Mouse (Mus musculus) limb, embryonic 12.5 days (tissue): ENCODE measurements around the gene Hoxc10. TPM values are rescaled to one million over a fixed set of nuclear protein-coding genes. Genes with fewer than 3 reads are reported as not detected.

ENCODE experiments used
- ATAC-seq: fragments of 200-750 bp; cut with Nextera tagmentation; 2 replicates; pipeline ENCODE4 v1.8.0; 2017; ENCODE audit warnings: low read depth, moderate TSS enrichment; ENCODE audit not compliant: insufficient number of reproducible peaks, insufficient read depth, low FRiP score, low TSS enrichment
- H3K27ac ChIP-seq: fragments of 300-500 bp; sonication (generic); 2 replicates; pipeline ENCODE4 v1.5.1; 2016; ENCODE audit warnings: mild to moderate bottlenecking, moderate library complexity
- H3K27me3 ChIP-seq: fragments of 300-500 bp; sonication (generic); 2 replicates; pipeline ENCODE4 v1.6.1; 2016; ENCODE audit warnings: mild to moderate bottlenecking, moderate library complexity
- H3K36me3 ChIP-seq: fragments of 300-500 bp; sonication (generic); 2 replicates; pipeline ENCODE4 v1.6.1; 2016; ENCODE audit warnings: mild to moderate bottlenecking, moderate library complexity
- H3K4me1 ChIP-seq: fragments of 300-500 bp; sonication (generic); replicated peaks from 2 replicates; pipeline ENCODE4 v1.6.1; 2016
- H3K4me2 ChIP-seq: fragments of 300-500 bp; sonication (generic); 2 replicates; pipeline ENCODE4 v1.6.1; 2016; ENCODE audit warnings: mild to moderate bottlenecking, moderate library complexity
- H3K4me3 ChIP-seq: fragments of 300-500 bp; sonication (generic); replicated peaks from 2 replicates; pipeline ENCODE4 v1.5.1; 2016; ENCODE audit warnings: mild to moderate bottlenecking
- H3K9ac ChIP-seq: fragments of 300-500 bp; sonication (generic); replicated peaks from 2 replicates; pipeline ENCODE4 v1.6.1; 2016; ENCODE audit warnings: mild to moderate bottlenecking, moderate library complexity
- H3K9me3 ChIP-seq: fragments of 300-500 bp; sonication (generic); 2 replicates; pipeline ENCODE4 v1.6.1; 2016; ENCODE audit warnings: mild to moderate bottlenecking, moderate library complexity
- WGBS: fragments of 180-500 bp; shearing (Covaris S2); methylation state at CpG from one replicate; pipeline ENCODE4 v1.1.7; 2016; 5-methylcytosine and 5-hydroxymethylcytosine counted together
- polyA plus RNA-seq: library from polyadenylated mRNA; unstranded; fragments of >200 nt; fragmentation: Nextera tagmentation; extraction: Ambion mirVana; gene quantifications from 2 replicates; pipeline ENCODE4 v1.2.1, GENCODE M21; 2016

Gene Hoxc10
- polyA plus RNA-seq, 1 experiment from 2014 or later = 21.2 TPM

GRCm38 (mm10) chr15:102947276-102947675 is 19.3 kb upstream of the Hoxc10 start:
- H3K4me3 ChIP-seq = peak overlapping the region; percentile 30
- H3K4me2 ChIP-seq = peak overlapping the region; percentile 51
- H3K4me1 ChIP-seq = peaks cover 26% of the 10 kb centered on the region
- no peaks in the 10 kb centered on the region for H3K36me3 ChIP-seq
- H3K9ac ChIP-seq = peak overlapping the region; percentile 48; the same call in 1 of the 2 replicates
- H3K27me3 ChIP-seq = peaks cover 89% of the 10 kb centered on the region
- WGBS = 2% methylated on average over 9 of the region's 9 CpGs
- ATAC-seq = no peak
- H3K27ac ChIP-seq = peak overlapping the region; percentile 75
- H3K9me3 ChIP-seq = no peaks in the 10 kb centered on the region

GRCm38 (mm10) chr15:102948842-102949241 is 17.8 kb upstream of the Hoxc10 start:
- H3K9ac ChIP-seq = 0 out of 2 replicates have a peak overlapping the region, but pooled peaks have one; percentile 27
- H3K4me2 ChIP-seq = peak overlapping the region; percentile 51
- H3K27me3 ChIP-seq = peaks cover 88% of the 10 kb centered on the region
- no peaks in the 10 kb centered on the region for H3K36me3 ChIP-seq
- H3K27ac ChIP-seq = peak overlapping the region; percentile 86
- H3K4me3 ChIP-seq = peak overlapping the region; percentile 30
- 10% methylated on average over 2 of the region's 2 CpGs for WGBS
- ATAC-seq = no peak
- no peaks in the 10 kb centered on the region for H3K9me3 ChIP-seq
- H3K4me1 ChIP-seq = peaks cover 23% of the 10 kb centered on the region

- H3K4me2 ChIP-seq = peak overlapping the region; percentile 51
- no peaks in the 10 kb centered on the region for H3K36me3 ChIP-seq
- ATAC-seq = 0 out of 2 replicates have a peak, but pooled peaks have one; percentile 16
- peaks cover 29% of the 10 kb centered on the region for H3K4me1 ChIP-seq
- H3K9me3 ChIP-seq = no peaks in the 10 kb centered on the region
- peak overlapping the region; percentile 86 for H3K27ac ChIP-seq
- H3K4me3 ChIP-seq = peak overlapping the region; percentile 27
- peak overlapping the region; percentile 57 for H3K9ac ChIP-seq
- H3K27me3 ChIP-seq = peaks cover 94% of the 10 kb centered on the region
- 2% methylated on average over 20 of the region's 20 CpGs for WGBS
Observed at GRCm38 (mm10) chr15:102949696-102950095, 16.9 kb upstream of the Hoxc10 start.

GRCm38 (mm10) chr15:102950877-102951276 is 15.7 kb upstream of the Hoxc10 start:
- Histone ChIP-seq H3K4me1 (peaks cover 37% of the 10 kb centered on the region), H3K9ac (peak overlapping the region; percentile 57), H3K9me3 (no peaks in the 10 kb centered on the region), H3K27ac (peak overlapping the region; percentile 79), H3K36me3 (no peaks in the 10 kb centered on the region), H3K27me3 (peaks cover 95% of the 10 kb centered on the region), H3K4me3 (peak overlapping the region; percentile 27), H3K4me2 (peak overlapping the region; percentile 51)
- WGBS = 7% methylated on average over 2 of the region's 2 CpGs
- no peak for ATAC-seq

GRCm38 (mm10) chr15:102953561-102953960 is 13.0 kb upstream of the Hoxc10 start:
- H3K9ac ChIP-seq = peak overlapping the region; percentile 81; the same call in 1 of the 2 replicates
- peaks cover 62% of the 10 kb centered on the region for H3K4me1 ChIP-seq

GRCm38 (mm10) chr15:102954192-102955006 is 12.2 kb upstream of the Hoxc10 start, which contains the start of gene Hoxc11:
Gene Hoxc11, plus strand, starts transcription at chr15:102954427.
- H3K27ac ChIP-seq = peak within 1 kb of the TSS; percentile 89
- H3K4me3 ChIP-seq = peak within 1 kb of the TSS; percentile 55

More at GRCm38 (mm10) chr15:102953561-102953960, 13.0 kb upstream of the Hoxc10 start:
- Histone ChIP-seq H3K27me3 (peaks cover 95% of the 10 kb centered on the region), H3K4me2 (peak overlapping the region; percentile 60), H3K36me3 (no peaks in the 10 kb centered on the region), H3K4me3 (peak overlapping the region; percentile 55), H3K9me3 (no peaks in the 10 kb centered on the region), H3K27ac (peak overlapping the region; percentile 89)
- ATAC-seq = no peak
- under 1% methylated on average over 6 of the region's 6 CpGs for WGBS

GRCm38 (mm10) chr15:102955007-102955382 is 11.6 kb upstream of the Hoxc10 start:
- Histone ChIP-seq H3K9ac (peak overlapping the region; percentile 81), H3K4me1 (peaks cover 71% of the 10 kb centered on the region), H3K4me3 (peak overlapping the region; percentile 55), H3K27me3 (peaks cover 87% of the 10 kb centered on the region), H3K36me3 (no peaks in the 10 kb centered on the region), H3K9me3 (no peaks in the 10 kb centered on the region), H3K4me2 (peak overlapping the region; percentile 60), H3K27ac (peak overlapping the region; percentile 89)
- WGBS = under 1% methylated on average over 28 of the region's 28 CpGs
- ATAC-seq = no peak

More at GRCm38 (mm10) chr15:102954192-102955006, 12.2 kb upstream of the Hoxc10 start, which contains the start of gene Hoxc11:
- Histone ChIP-seq H3K4me1 (peaks cover 68% of the 10 kb centered on the region), H3K4me2 (peak within 1 kb of the TSS; percentile 60), H3K9ac (peak within 1 kb of the TSS; percentile 81), H3K27me3 (peaks cover 87% of the 10 kb centered on the region), H3K36me3 (no peaks in the 10 kb centered on the region), H3K9me3 (no peaks in the 10 kb centered on the region)
- ATAC-seq = no peak
- under 1% methylated on average over 56 of the region's 57 CpGs for WGBS

- H3K4me2 ChIP-seq = peak overlapping the region; percentile 60
- ATAC-seq = no peak
- peak overlapping the region; percentile 89 for H3K27ac ChIP-seq
- WGBS = 1% methylated on average over 40 of the region's 40 CpGs
- H3K9ac ChIP-seq = peak overlapping the region; percentile 81
- H3K9me3 ChIP-seq = no peaks in the 10 kb centered on the region
- peak overlapping the region; percentile 55 for H3K4me3 ChIP-seq
- peaks cover 71% of the 10 kb centered on the region for H3K4me1 ChIP-seq
- H3K27me3 ChIP-seq = peaks cover 87% of the 10 kb centered on the region
- H3K36me3 ChIP-seq = no peaks in the 10 kb centered on the region
Observed at GRCm38 (mm10) chr15:102955833-102956640, 10.6 kb upstream of the Hoxc10 start.

- Histone ChIP-seq H3K4me2 (peak overlapping the region; percentile 60), H3K4me3 (peak overlapping the region; percentile 55)
- 2% methylated on average over 12 of the region's 12 CpGs for WGBS
Observed at GRCm38 (mm10) chr15:102956906-102957305, 9.7 kb upstream of the Hoxc10 start.

GRCm38 (mm10) chr15:102959663-102960191 is 6.9 kb upstream of the Hoxc10 start:
- under 1% methylated on average over 13 of the region's 13 CpGs for WGBS
- Histone ChIP-seq H3K27me3 (peaks cover 81% of the 10 kb centered on the region), H3K4me1 (peaks cover 70% of the 10 kb centered on the region), H3K9ac (peak overlapping the region; percentile 48), H3K4me3 (peak overlapping the region; percentile 26), H3K36me3 (no peaks in the 10 kb centered on the region), H3K9me3 (no peaks in the 10 kb centered on the region), H3K27ac (peak overlapping the region; percentile 91), H3K4me2 (peak overlapping the region; percentile 56)
- ATAC-seq = peak; percentile 74

More at GRCm38 (mm10) chr15:102956906-102957305, 9.7 kb upstream of the Hoxc10 start:
- H3K4me1 ChIP-seq = peaks cover 74% of the 10 kb centered on the region
- no peaks in the 10 kb centered on the region for H3K9me3 ChIP-seq
- H3K36me3 ChIP-seq = no peaks in the 10 kb centered on the region
- no peak for ATAC-seq
- peak overlapping the region; percentile 89 for H3K27ac ChIP-seq
- peaks cover 87% of the 10 kb centered on the region for H3K27me3 ChIP-seq
- H3K9ac ChIP-seq = peak overlapping the region; percentile 81
